Mouse (Mus musculus): ENCODE data around the gene Dock10.
"Not testable (repeated sequence)": the region's sequence is repeated elsewhere in the genome, so short reads cannot be mapped to it uniquely, and the experiment has no call there.

Gene Dock10

DNA sequence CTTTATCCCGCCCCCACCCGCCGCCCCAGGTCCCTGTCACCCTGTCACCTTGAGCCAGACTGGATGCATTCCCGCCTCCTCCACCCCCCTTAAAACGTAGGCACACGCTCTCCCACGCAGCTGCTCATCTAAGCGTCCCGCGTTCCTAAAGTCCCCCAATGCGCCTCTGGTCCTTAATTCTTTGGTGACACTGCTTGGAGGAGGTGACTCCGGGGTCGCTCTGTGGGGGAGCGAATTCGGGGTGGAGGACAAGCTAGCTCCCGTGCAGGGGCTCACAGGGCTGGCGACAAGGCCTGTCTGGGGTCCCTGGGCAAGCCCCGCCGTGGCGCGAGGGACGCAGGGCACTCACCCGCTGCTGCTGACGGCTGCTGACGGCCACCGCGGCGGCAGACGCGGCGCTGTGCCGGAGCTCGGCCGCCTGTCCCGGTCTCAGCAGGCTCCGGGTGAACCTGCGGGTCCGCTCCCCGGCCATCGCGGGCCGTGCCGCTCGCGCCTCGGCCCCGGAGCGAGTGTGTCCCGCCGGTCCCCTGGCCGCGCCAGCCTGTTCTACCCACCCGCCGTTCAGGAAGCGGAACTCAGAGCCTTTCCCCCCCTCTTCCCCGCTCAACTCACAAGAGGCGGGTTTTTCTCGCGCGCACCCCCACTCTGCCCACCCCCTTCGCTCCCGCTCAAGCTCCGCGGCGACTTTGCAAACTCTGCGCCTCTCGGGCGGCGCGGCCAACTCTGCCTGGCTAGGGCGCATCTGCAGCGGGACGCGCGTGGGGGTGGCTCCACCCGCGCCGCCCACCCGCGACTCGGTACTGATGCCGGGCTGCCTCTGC lies at the start of gene Dock10:
TSS of gene Dock10 (minus strand) at position 551 of the 821 bp plus-strand sequence.
- in situ Hi-C loops (cut with MboI, MseI), result no loop called here

DNA sequence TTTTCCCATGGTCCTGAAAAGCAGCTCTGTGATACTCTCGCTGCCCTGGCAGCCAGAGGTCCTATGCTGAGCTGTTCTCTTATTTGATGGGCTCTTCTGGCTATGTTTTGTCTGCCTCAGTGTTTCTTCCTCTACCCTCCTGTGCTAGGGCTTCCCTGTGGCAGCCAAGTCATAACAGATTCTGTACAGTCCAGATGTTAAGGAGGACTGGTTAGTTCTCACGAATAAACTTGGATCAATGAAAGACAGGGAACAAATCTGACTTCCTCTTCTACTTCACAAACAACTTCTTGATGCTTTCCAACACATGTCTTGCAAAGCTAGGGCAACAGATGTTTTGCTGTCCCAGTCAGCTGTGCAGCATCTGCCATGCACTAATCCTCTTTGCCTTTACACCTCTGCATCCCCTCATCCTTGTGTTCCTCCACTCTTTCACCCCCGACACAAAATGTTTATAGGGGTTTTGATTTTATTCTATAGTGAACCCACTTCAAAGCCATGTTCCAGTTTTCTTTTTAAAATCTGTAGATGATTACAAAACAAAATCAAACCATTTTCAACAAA lies 48.6 kb upstream of the Dock10 start:
- in situ Hi-C loops (cut with MboI, MseI), result no loop called here

DNA sequence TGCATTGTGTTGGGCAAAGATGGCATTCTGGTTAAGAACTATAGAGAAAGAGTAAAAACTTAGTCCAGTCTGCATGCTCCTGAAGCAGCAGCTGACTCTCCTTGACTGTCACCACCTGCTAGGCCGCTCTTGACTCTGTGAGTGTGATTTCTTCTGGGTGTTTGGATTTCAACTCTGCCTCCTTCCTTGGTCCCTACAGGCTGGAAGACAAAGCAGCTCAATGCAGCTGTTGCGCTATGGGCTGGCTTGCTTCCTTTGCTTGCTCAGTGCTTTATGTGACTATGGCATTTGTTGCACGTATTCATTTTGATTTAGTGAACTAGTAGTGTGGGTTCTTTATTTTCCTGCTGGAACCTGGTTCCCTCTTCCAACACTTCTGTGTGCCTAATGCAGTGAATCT lies 43.7 kb upstream of the Dock10 start:
- in situ Hi-C loops (cut with MboI, MseI), result no loop called here

DNA sequence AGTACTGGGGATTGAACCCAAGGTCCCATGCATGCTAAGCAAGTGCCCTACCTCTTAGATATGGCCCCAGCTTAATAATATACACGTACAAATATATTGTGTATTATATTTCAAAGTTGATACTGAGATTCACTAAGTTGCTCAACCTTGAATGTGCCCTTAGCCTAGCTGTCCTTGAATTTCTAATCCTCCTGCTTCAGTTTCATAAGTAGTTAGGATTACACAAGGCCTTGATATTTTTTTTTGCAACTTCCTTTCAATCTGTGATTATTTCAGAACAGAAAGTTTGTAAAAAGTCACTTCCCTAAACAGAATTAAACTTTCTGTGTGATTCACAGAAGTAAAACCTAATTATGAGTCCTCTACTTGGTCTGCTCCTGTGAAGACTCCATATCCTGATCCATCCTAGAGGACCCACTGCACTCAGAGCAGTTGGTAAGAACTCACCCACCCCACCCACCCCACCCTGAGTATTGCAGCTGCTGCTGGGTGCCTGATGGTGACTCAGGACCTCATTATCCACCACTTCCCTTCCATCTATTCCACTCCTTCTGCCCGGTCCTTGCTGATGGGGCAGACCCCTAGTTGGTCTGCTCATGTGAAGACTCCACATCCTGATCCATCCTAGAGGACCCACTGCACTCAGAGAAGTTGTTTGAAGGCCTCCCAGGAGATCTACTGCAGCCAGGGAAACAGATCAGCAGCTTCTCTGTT lies 26.9 kb upstream of the Dock10 start:
- in situ Hi-C loops (cut with MboI, MseI), result no loop called here

DNA sequence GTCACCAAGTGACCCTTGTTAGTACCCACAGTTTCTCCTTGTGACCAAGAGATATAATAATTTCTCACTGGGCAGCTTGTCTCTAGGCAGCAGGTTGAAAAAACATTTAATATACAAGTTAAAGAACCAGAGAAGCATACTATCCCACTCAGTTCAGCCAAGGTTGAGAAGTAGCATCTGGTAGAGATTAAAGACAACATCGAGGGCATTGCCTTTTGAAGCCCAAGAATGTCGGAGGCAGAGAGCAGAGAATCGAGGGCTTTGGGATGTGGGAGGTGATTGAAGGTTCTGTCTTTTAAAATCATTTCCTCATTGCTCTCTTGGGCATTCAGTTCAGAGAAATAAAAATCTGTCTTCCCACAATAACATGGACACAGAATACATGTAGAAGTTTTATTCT lies 25.8 kb upstream of the Dock10 start:
- in situ Hi-C loops (cut with MboI, MseI), result loop anchor here (5.0 kb wide), 1 partner anchor 713 kb away; no protein-coding TSS in a partner anchor

DNA sequence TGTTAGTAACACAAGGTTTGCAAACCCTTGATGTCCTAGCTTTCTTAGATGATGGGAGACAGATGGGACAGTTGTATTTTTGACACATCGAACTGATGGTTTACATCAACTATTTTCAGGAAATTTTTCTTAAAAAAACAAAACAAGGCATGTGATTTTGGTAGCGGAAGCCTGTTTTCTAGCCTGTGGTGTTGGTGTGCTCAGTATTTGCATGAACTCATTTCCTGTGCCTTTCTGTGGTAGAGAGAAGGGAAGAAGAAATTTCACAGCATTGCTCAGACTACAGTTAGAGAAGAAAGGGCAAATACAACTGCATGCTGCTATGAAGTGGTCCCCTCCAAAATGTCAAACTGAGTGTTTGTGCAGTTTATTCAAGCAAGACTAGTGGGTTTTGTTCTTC lies 7.2 kb upstream of the Dock10 start:
- in situ Hi-C loops (cut with MboI, MseI), result no loop called here

DNA sequence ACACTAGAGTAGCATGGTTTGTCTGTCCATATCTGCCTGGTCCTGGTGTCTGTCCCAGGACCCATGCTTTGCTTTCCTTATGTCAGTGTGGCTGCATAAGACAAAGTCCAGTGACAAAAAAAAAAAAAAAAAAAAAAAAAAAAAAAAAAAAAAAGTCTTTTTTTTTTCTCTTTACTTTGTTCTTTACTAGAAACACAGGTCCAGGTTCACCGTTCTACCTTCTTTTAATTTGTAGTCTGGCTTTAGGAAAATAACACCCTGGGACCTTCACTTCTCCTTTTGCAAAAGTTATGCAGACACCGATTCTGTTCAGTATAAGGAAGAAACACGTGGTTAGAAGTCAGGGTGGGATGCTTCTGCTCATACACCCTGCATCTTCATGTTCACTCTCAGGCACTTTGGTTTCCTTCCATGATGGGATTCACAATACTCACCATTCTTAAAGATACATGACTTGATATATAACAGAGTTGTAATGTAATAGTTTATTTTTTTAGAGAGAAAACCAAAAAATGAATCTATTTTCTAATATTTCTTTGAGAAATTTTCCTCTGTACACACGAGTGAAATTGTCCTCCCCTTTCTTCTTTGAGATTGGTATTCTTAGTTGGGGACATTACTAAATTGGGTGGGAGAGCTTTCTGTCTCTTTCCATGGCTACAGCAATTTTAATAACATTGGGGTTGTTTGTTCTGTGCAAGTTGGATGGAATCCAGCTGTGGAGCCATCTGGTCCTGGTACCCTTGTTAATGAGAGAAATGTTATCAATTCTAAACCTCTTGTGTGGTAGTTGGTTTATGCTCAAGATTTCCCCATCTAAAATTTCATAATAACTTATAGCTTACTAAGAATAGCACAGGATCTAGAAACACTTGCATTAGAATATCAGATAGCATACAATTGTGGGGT lies 5.0 kb upstream of the Dock10 start:
- in situ Hi-C loops (cut with MboI, MseI), result no loop called here

DNA sequence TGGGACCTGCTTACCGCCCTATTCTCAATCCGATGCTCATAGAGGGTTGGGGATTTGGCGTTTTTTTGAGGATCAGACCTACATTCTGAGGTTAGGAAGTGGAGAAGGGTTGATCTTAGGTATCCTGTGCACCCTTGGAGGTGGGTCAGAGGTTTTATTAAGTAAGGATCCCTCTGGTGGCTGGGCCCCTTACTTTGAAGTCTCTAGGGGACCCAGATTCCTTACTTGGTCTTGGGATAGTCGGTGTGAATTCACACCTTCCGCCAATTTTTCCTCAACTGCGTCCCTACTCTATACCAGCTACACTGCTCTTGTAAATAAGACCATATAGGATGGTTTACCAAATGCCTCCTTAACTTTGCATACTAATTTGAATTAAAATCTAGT lies 464 bp upstream of the Dock10 start:
- in situ Hi-C loops (cut with MboI, MseI), result no loop called here

DNA sequence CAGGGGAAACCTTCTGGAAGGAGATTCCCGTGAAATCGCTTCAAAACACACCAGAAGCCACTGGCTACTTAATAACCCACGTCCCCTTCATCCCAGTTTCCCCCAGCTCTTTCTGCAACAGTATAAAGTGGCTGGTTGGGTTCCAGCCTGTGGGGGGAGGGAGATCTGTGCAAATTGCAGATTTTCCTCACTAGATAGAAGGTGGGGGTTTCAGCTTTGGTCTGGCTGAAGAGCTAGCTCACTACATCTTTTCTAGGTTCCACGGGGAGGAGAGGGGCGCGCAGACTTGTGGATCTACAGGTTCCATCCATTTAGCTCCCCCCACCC lies 714 bp downstream of the Dock10 start:
- in situ Hi-C loops (cut with MboI, MseI), result no loop called here

DNA sequence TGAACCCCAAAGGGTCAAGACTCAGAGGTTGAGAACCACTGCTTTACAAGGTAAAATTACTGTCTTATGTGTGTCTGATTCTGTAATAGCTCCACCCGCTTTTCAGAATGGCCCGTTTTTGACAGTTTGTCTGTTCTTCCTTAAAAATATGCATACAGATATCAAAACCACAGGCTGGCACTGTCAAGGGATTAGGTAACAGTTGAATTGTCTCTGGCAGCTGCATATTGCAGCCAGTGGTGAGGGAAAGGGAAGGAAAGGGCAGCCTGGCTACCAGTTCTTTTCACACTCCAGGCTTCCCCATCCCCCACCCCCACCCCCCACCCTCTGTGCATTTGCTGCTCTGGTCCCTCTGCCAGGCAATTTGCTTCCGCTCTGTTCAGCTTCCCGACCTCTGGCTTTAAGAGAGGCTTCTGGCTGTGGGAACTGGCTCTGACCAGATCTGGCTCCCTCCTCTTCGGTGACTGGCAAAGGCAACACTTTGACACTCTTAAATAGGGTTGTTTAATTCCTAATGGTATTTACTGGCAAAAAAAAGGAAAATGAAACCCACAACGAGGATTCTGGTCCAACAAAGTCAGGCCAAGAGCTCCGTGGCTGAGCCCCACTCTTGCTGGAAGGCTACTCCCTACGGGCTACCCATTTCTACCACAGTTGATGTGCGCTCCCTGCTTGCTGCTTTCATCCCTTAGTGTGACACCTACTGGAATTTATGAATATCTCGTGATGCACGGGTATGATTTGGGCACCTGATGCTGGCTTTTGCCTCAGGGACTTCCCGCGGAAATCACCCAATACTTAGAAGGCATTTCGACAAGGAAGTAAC lies 1.3 kb downstream of the Dock10 start:
- in situ Hi-C loops (cut with MboI, MseI), result no loop called here

DNA sequence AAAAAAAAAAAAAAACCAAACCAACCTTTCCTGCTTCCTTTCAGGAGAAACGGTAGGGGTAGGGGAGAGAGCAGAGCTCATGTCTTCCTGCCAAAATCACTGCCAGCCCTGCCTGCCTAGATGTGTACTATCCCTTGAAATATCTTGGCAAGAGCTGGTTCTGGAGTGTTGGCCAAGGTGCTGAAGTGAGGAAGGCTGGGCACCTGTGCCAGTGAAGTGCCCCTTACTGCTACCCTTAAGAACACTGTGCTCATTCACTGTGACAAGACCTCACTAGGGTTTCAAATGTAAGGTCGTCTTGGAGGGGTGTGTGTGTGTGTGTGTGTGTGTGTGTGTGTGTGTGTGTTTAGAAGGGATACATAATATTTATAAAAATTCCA lies 2.3 kb downstream of the Dock10 start:
- in situ Hi-C loops (cut with MboI, MseI), result no loop called here

DNA sequence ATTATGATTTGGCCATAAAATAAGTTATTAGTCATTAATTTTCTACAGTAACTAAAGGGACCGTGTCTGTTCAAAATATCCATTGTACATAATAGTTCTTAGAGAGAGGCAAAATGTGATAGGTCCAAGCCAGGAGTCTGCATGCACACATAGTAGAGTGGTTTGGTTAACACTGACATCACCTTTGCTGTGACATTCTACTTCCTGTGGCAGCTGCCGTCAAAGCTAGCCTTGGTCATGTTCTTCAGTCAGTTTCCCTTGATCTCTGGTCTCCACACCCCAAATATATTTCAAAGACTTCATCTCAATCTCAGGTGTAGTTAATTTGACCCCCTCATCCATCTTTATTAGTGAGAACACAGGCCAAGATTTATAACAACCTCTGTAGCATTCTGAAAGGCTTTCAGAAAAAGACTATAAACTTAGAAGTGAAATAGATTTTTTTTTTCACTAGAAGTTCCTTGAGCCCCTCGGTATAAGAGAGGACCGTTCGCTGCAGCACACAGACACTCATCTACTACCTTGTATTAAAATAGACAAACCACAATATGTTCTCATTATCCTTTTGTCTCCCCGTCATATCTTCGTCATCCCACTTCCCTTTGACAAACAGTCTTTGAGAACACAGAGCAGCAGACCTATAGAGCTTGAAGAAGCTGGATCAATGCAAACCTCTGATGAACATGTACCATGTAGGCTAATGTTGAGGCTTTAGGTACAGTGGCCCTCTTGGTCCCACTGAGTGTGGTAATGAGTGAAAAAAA lies 2.8 kb downstream of the Dock10 start:
- in situ Hi-C loops (cut with MboI, MseI), result no loop called here

DNA sequence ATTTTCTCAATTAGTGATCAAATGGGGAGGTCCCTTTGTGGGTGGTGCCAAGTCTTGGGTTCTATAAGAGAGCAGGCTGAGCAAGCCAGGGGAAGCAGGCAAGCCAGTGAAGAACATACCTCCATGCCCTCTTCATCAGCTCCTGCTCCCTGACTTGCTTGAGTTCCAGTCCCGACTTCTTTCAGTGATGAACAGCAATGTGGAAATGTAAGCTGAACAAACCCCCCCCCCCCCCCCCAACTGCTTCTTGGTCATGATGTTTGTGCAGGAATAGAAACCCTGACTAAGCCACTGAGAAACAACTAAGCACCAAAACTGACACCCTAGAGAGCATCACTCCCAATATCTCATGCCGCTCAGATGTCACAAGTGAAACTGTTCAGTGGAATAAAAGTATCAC lies 9.2 kb downstream of the Dock10 start:
- in situ Hi-C loops (cut with MboI, MseI), result not testable (repeated sequence)

DNA sequence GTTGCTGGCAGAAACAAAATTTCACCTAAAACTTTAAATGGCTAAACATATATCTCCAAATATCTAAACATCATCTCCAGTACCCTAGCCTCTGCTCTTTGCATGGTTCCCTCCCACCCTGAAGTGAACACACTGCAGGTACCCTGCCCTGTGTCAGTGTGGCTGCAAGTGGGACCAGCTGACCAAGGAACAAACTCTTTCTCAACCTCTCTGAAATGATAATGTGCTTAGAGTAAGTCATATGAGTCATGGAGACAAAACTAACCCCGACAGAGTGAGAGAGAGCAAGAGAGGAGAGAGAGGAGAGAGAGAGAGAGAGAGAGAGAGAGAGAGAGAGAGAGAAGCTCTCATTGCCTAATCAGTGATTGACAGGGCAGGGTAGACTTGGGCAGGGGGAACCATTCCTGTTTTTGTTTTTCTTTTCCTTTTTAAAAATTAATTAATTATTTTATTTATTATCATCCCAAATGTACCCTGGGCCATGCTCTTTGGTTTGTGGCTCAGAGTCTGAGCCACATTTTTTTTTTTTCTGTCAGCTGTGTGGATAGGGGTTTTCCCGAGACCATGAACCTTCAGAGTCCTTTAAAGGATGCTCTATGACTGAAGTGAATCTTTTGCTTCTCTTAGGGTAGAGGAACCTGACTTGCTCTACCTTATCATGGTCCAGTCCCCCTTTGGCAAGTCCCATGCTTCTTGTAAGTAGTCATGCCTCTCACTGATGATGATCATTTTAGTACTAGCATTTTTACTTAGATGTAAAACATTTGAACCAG lies 11.4 kb downstream of the Dock10 start:
- in situ Hi-C loops (cut with MboI, MseI), result no loop called here

DNA sequence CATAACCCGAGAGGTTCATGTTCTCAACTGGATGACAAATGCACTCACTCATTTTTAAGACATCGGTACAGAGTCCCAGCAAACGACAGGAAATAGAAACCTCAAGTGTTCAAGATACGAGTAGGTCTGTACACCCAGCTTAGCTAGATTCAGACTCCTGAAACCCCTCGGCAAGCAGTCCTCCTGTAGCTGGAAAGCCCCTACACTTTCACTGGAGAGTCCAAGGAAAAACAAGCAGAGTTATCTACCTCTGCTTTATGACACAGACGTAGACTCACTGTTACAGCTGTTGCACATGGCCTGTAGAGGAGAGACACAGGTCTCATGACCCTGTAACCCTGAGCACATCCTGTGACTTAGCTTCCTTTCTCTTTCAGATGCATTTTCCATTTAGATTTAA lies 12.1 kb downstream of the Dock10 start:
- in situ Hi-C loops (cut with MboI, MseI), result no loop called here

DNA sequence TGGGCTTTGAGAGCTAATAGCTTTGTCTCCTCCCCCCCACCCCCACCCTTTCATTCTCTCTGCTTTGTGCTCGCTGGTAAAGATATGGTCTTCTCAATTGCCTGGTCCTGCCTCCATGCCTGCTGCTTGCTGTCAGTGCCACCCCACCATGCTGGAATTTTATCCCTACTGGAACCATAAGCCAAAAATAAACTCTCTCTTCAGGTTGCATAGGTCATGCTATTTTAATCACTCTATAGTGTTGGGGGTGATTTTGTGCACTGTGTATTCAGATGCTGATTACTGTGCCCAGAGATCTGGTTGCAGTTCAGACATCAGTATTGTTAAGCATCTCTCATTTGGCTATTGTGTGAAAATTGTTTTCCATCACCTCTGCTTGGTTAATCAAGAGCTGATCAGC lies 18.9 kb downstream of the Dock10 start:
- in situ Hi-C loops (cut with MboI, MseI), result no loop called here

DNA sequence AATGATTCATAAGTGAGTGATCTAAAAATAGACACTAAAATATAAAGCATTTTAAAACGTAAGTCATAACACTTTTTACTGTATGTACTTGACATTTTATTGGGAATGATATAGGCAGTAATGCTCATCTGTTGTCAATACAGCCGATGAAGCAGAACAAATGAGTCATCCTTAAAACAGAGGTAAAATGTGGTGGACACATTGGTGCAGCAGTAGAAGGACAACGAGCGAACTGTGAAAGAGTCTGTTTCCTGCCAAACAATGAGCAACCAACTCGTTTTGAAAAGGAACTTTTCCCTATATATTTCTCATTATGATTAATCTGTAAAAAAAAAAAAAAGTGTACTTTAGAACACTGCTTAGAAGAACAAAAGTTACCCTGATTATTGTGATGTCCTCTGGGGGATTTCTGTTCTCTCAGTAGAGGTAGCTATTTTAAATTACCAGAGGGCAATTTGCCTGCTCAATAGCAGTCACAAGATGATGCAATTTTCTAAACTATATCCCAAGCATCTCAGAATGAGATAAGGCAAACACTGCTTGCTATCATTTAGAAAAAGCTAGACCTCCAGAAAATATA lies 20.4 kb downstream of the Dock10 start:
- in situ Hi-C loops (cut with MboI, MseI), result no loop called here

DNA sequence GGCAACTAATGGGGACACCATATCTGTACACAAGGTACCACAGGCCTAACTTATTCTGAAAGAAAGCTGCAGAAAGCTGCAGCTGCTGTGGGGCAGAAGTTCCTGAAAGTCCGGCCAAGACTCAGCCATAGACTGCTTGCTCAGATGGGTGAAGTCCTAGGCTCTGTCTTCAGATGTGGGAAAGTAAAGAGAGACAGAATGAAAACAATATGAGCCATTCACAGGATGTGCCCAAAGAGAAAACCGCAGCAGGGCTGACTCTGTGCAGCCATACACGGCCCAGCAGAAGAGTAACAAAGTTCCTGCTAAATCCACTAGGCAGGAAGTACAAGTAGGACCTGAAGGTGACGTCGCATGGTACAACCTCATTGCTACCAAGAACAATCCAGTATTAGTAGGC lies 27.7 kb downstream of the Dock10 start:
- in situ Hi-C loops (cut with MboI, MseI), result no loop called here

DNA sequence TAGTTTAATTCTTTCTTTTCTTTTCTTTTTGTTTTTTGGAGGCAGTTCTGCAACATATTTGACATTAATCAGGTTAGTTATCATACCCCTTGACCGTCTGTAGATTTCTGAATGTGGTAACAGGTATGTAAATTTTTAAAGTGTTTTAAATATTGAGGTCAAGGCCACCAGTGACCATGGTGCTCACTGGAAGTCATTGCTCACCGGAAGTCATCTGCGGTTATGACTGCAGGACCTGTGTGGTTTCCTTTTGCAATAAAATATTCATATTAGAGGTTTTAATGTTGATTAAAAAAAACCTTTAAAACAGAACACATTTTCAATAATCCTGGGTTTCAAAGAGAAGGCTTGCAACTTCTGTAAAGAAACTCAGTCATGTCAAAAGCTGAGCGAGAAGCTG lies 28.2 kb downstream of the Dock10 start:
- in situ Hi-C loops (cut with MboI, MseI), result no loop called here

Measured in T-helper 1 cell (primary cell).